Mouse (Mus musculus) neural tube, embryonic 12.5 days (tissue): Measurements from ENCODE around the gene Gtf2ird2. TPM values are rescaled to one million over a fixed set of nuclear protein-coding genes. Genes with fewer than 3 reads are reported as not detected.

ENCODE experiments used
- ATAC-seq: fragments of 200-750 bp; cut with Nextera tagmentation; 2 replicates; pipeline ENCODE4 v1.8.0; 2017; ENCODE audit warnings: low read depth, mild to moderate bottlenecking, moderate TSS enrichment, moderate library complexity; ENCODE audit not compliant: low FRiP score
- H3K27ac ChIP-seq: fragments of 300-500 bp; sonication (generic); 2 replicates; pipeline ENCODE4 v1.5.1; 2016
- H3K27me3 ChIP-seq: fragments of 300-500 bp; sonication (generic); replicated peaks from 2 replicates; pipeline ENCODE4 v1.6.1; 2016; ENCODE audit warnings: mild to moderate bottlenecking
- H3K36me3 ChIP-seq: fragments of 300-500 bp; sonication (generic); 2 replicates; pipeline ENCODE4 v1.6.1; 2016; ENCODE audit warnings: mild to moderate bottlenecking
- H3K4me1 ChIP-seq: fragments of 300-500 bp; sonication (generic); 2 replicates; pipeline ENCODE4 v1.6.1; 2016
- H3K4me2 ChIP-seq: fragments of 300-500 bp; sonication (generic); replicated peaks from 2 replicates; pipeline ENCODE4 v1.6.1; 2016; ENCODE audit warnings: mild to moderate bottlenecking
- H3K4me3 ChIP-seq: fragments of 300-500 bp; sonication (generic); 2 replicates; pipeline ENCODE4 v1.5.1; 2016
- H3K9ac ChIP-seq: fragments of 300-500 bp; sonication (generic); 2 replicates; pipeline ENCODE4 v1.6.1; 2016; ENCODE audit warnings: mild to moderate bottlenecking
- H3K9me3 ChIP-seq: fragments of 300-500 bp; sonication (generic); 2 replicates; pipeline ENCODE4 v1.6.1; 2016; ENCODE audit warnings: mild to moderate bottlenecking
- WGBS: fragments of 180-500 bp; shearing (Covaris S2); methylation state at CpG from one replicate; pipeline ENCODE4 v1.1.7; 2016; 5-methylcytosine and 5-hydroxymethylcytosine counted together
- polyA plus RNA-seq: library from polyadenylated mRNA; unstranded; fragments of >200 nt; fragmentation: Nextera tagmentation; extraction: Ambion mirVana; gene quantifications from 2 replicates; pipeline ENCODE4 v1.2.1, GENCODE M21; 2016

The Gtf2ird2 gene
- polyA plus RNA-seq, 1 experiment from 2014 or later: 12.4 TPM

DNA sequence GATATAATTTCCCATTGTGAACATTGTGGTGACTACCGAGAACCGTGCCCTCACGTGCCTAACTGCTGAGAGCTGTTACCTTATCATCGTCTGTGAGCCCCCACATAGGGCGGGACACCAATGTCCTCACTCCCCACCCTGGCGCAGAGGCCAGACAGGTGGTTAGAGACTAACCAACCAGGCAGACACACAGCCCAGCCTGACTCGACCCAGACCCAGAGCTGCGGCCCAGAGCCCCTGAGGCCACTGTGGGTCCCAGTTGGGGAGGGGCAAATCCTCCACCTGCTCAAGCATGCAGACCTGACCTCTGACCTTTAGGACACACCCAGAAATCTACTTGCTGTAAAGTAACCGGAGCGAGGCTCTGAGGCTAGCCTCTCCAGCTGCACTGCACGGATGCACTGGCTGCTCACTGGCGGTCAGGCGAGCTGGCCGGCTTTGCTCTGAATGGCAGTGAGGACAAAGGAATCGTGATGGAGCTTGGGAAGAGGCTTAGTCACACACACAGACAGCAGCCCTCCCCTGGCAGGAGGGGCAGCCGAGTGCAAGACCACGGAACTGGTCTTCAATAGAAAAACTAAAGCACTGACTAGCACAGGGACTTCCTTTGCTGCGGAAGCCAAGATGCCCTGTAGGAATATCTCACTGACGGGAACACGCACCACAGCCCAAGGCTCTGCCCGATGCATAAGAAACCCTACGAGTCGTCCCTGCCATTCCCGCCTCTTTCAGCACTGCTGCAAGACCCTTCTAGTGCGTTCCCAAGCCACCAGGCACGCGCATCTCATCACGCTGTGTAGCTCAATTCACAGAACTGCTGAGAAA, 54.3 kb downstream of the Gtf2ird2 start:
- no peaks in the 10 kb centered on the region for H3K9me3 ChIP-seq
- H3K36me3 ChIP-seq: peaks cover 79% of the 10 kb centered on the region
- H3K27ac ChIP-seq: no peak overlapping the region; the same call in 1 of the 2 replicates
- no peaks in the 10 kb centered on the region for H3K27me3 ChIP-seq
- H3K4me1 ChIP-seq: peaks cover 4% of the 10 kb centered on the region
- no peak overlapping the region for H3K4me2 ChIP-seq
- peak; percentile 48; the same call in 1 of the 2 replicates for ATAC-seq
- WGBS: 67% methylated on average over 28 of the region's 28 CpGs
- H3K9ac ChIP-seq: no peak overlapping the region
- H3K4me3 ChIP-seq: no peak overlapping the region

DNA sequence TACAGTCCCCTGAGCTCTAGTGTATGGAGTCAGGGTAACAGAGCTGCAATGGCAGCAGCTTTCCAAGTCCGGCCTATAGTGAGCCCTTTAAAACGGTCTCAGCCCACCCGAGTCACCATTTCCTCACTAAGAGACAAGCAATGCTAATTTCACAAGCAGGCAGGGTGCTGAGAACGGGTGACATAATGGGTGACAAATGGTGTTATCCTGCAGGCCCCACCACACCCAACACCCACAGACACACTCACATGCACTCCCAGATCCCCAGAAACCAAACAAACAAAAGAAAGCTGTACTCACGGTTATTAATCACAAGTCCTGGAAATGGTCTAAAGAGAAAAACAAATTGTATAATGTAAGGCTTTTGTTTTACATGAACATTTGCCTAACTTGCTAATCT, 58.0 kb downstream of the Gtf2ird2 start:
- no peak overlapping the region for H3K4me2 ChIP-seq
- H3K9ac ChIP-seq: no peak overlapping the region
- H3K27ac ChIP-seq: no peak overlapping the region
- H3K27me3 ChIP-seq: no peaks in the 10 kb centered on the region
- no peak for ATAC-seq
- H3K4me3 ChIP-seq: no peak overlapping the region
- WGBS: 86% methylated on average over 5 of the region's 5 CpGs
- 0 out of 2 replicates have a peak, but pooled peaks cover 4% of the 10 kb centered on the region for H3K4me1 ChIP-seq
- no peaks in the 10 kb centered on the region for H3K9me3 ChIP-seq
- H3K36me3 ChIP-seq: peaks cover 100% of the 10 kb centered on the region

DNA sequence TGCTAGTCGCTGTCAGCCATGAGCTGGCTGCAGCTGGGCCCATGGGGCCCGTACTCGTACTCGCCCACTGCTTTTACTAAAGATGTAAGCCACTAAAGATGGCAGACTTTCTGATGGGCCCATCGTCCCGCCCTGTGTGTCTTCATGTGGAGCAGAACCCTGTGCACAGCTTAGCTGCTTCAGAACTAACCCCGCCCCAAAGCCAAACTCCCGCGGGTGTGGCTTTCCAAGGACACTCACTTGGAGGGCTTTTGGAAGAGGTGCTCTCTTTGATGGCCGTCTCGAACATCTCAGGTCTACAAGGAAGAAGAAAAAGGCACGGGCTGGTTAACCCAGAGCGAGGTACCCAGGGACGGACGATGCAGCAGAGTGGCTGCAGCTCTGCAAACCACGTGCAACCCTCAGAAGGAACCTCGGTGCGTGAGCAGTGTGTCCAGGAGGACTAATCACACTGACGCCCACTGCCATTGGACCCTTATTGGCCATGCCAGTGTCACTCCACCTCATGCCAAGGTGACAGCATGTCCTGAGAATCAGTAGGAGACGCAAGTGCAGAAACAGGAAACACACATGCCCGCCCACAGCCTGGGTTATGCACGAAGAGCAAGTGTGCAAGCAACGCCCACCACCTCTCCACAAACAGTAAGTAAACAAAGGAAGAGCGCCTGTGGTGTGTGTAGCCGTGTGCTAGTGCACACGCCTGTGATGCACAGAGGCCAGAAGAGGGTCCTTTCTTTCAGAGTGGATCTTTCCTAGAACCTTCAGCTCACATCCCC, 60.0 kb downstream of the Gtf2ird2 start:
- Histone ChIP-seq H3K4me3 (no peak overlapping the region), H3K9me3 (no peaks in the 10 kb centered on the region), H3K4me1 (no peaks in the 10 kb centered on the region), H3K27ac (no peak overlapping the region), H3K4me2 (no peak overlapping the region), H3K9ac (no peak overlapping the region), H3K36me3 (peaks cover 100% of the 10 kb centered on the region), H3K27me3 (no peaks in the 10 kb centered on the region)
- 94% methylated on average over 26 of the region's 26 CpGs for WGBS
- no peak for ATAC-seq

DNA sequence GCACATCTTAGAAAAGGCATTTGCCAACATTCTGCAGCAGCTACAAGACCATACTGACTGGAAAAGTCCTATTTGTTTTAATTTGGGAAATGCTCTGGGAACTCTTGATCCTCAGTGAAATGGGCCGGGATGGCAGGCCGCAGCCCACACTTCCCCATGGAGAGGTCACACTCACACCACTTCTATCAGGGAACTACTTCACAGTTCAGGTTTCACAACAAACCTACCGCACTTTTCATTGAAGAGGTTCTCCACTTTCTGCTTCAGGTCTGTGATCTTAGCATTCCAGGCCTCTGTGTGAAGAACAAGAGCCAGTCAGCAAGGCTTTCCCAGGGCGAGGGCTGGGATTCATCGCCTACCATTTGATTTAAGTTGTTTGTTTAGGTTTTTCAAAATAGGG, 61.1 kb downstream of the Gtf2ird2 start:
- no peaks in the 10 kb centered on the region for H3K27me3 ChIP-seq
- no peak overlapping the region for H3K9ac ChIP-seq
- H3K4me3 ChIP-seq: no peak overlapping the region
- H3K27ac ChIP-seq: no peak overlapping the region
- no peaks in the 10 kb centered on the region for H3K4me1 ChIP-seq
- H3K36me3 ChIP-seq: peaks cover 100% of the 10 kb centered on the region
- ATAC-seq: no peak
- no peaks in the 10 kb centered on the region for H3K9me3 ChIP-seq
- WGBS: 94% methylated on average over 5 of the region's 5 CpGs
- no peak overlapping the region for H3K4me2 ChIP-seq

DNA sequence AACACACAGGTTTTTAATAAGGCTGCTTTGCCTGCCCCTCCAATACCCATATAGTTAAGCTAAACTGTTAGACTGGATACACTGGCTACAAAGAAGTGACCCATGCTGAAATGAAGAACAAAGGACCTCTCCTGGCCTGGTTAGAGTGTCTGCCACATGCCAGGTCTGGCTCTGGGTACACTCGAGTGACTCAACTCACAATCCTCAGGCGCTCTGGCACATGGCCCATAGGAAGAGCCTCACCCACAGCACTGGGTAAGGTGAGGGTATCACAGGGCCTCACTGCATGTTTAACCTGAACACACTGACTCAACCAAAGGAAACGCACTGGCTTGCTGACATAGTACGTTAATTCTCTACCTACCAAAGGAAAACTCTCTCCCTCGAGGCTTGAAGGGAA, 62.3 kb downstream of the Gtf2ird2 start:
- peaks cover 97% of the 10 kb centered on the region for H3K36me3 ChIP-seq
- no peak overlapping the region for H3K4me2 ChIP-seq
- WGBS: 94% methylated on average over 5 of the region's 5 CpGs
- no peak for ATAC-seq
- no peaks in the 10 kb centered on the region for H3K27me3 ChIP-seq
- no peaks in the 10 kb centered on the region for H3K9me3 ChIP-seq
- no peaks in the 10 kb centered on the region for H3K4me1 ChIP-seq
- H3K27ac ChIP-seq: no peak overlapping the region
- no peak overlapping the region for H3K9ac ChIP-seq
- no peak overlapping the region for H3K4me3 ChIP-seq

DNA sequence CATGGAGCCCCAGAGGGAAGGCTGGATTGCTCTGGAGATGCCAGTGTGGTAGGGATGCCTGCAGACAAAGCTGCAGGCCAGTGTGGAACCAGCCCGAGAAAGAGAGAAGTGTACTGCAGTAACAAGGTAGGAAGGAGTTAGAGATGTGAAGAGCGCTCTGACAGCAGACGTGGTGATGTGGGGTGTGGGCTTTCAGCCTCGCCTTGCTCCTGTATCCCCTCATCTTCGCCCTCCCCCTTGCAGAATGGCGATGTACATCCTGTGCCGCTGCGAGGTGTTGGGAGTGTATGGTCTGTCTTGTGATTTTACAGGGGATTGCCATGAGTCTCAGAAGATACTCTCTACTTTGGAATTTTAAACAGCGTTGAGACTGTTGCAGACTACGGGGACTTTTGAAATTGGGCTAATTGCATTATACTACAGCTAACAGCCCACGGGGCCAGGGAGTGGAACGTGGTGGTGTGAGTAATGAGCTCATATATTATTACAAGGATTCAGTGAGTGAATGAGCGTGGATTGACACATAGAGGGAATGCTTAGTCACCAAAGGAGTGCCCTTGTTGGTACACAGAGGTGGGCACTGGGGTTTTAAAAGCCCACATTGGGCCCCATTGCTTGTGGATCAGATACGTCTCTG, 64.9 kb downstream of the Gtf2ird2 start:
- Histone ChIP-seq H3K4me1 (no peaks in the 10 kb centered on the region), H3K27ac (no peak overlapping the region)

DNA sequence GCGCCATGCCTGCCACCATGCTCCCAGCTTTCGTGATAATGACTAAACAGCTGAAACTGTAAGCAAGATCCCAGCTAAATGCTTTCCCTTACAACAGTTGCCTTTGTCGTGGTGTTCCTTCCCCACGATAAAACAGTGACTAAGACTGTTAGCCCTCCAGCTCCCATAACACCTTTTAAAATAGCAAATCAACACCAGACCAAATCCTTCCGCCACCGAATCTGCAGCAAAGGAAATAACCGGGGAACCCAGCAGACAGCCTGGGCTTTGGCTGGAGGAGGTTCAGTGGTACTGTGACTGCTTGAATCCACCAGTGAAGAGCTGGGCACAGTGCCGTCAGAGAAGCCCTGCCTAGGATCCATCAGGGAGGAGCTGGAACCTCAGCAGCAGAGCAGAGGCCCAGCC, 65.4 kb downstream of the Gtf2ird2 start:
- no peaks in the 10 kb centered on the region for H3K9me3 ChIP-seq
- H3K9ac ChIP-seq: no peak overlapping the region
- ATAC-seq: no peak
- no peaks in the 10 kb centered on the region for H3K4me1 ChIP-seq
- H3K4me3 ChIP-seq: no peak overlapping the region
- H3K27me3 ChIP-seq: no peaks in the 10 kb centered on the region
- peaks cover 97% of the 10 kb centered on the region for H3K36me3 ChIP-seq
- H3K4me2 ChIP-seq: no peak overlapping the region
- 96% methylated on average over 8 of the region's 8 CpGs for WGBS
- H3K27ac ChIP-seq: no peak overlapping the region

More for the DNA sequence above, 64.9 kb downstream of the Gtf2ird2 start:
- Histone ChIP-seq H3K27me3 (no peaks in the 10 kb centered on the region), H3K4me2 (no peak overlapping the region), H3K9me3 (no peaks in the 10 kb centered on the region), H3K4me3 (no peak overlapping the region), H3K36me3 (peaks cover 97% of the 10 kb centered on the region), H3K9ac (no peak overlapping the region)
- 94% methylated on average over 14 of the region's 14 CpGs for WGBS
- ATAC-seq: no peak

DNA sequence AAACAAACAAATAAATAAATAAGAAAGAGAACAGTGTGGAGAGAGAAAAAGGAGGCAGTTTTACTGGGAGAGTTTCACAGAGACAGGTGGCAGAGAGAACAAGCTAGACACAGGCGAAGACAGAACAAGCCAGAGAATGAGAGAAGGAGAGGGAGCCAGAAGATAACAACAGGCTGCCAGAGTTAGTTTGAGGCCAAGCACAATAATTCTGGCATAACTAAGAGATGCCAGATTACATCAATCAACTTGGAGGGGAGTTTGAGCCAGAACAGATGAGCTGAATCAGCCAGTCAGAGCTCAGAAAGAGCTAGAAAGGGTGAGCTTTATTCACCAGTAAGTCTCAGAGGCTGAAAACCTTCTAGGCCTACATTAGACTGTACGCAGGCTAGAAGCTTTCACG, 66.8 kb downstream of the Gtf2ird2 start:
- Histone ChIP-seq H3K27me3 (no peaks in the 10 kb centered on the region), H3K36me3 (peaks cover 97% of the 10 kb centered on the region), H3K27ac (no peak overlapping the region), H3K4me2 (no peak overlapping the region), H3K9me3 (no peaks in the 10 kb centered on the region), H3K9ac (no peak overlapping the region), H3K4me1 (no peaks in the 10 kb centered on the region), H3K4me3 (no peak overlapping the region)
- ATAC-seq: no peak
- WGBS: 94% methylated on average over 3 of the region's 3 CpGs

DNA sequence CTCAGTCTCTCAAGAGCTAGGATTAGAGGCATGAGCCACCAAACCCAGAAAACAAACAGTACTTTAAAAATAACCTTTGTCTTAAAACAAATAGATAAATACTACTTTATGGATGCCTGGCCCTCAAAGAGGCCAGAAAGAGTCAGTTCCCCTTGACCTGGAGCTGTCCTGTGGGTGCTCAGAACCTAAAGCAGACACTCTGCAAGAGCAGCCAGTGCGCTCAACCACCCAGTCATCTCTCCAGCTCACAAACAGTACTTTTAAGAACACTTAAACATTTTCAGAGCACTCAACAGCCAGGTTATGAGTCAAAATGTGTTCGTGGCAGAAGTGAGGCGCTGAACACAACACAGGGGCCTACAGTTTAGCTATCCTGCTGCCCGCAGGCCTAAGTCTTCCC, 67.3 kb downstream of the Gtf2ird2 start:
- Histone ChIP-seq H3K27ac (no peak overlapping the region), H3K9me3 (no peaks in the 10 kb centered on the region), H3K4me2 (no peak overlapping the region), H3K36me3 (peaks cover 97% of the 10 kb centered on the region), H3K4me1 (no peaks in the 10 kb centered on the region), H3K4me3 (no peak overlapping the region), H3K9ac (no peak overlapping the region), H3K27me3 (no peaks in the 10 kb centered on the region)
- 98% methylated on average over 4 of the region's 4 CpGs for WGBS
- no peak for ATAC-seq

DNA sequence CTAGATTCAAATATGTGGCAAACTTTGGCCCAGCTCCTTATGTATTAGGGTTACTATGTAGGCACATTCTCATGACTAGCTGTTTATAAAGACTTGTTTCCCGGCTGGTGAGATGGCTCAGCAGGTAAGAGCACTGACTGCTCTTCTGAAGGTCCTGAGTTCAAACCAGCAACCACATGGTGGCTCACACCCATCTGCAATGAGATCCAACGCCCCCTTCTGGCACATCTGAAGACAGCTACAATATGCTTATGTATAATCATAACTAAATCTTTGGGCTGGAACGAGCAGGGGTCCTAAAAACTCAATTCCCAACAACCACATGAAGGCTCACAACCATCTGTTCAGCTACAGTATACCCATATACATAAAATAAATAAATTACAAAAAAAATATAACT, 70.0 kb downstream of the Gtf2ird2 start:
- no peak overlapping the region for H3K4me3 ChIP-seq
- H3K27ac ChIP-seq: no peak overlapping the region
- 78% methylated on average over 3 of the region's 3 CpGs for WGBS
- no peak overlapping the region for H3K9ac ChIP-seq
- no peak overlapping the region for H3K4me2 ChIP-seq
- no peak for ATAC-seq
- no peaks in the 10 kb centered on the region for H3K27me3 ChIP-seq
- no peaks in the 10 kb centered on the region for H3K9me3 ChIP-seq
- H3K4me1 ChIP-seq: no peaks in the 10 kb centered on the region
- H3K36me3 ChIP-seq: peaks cover 94% of the 10 kb centered on the region

DNA sequence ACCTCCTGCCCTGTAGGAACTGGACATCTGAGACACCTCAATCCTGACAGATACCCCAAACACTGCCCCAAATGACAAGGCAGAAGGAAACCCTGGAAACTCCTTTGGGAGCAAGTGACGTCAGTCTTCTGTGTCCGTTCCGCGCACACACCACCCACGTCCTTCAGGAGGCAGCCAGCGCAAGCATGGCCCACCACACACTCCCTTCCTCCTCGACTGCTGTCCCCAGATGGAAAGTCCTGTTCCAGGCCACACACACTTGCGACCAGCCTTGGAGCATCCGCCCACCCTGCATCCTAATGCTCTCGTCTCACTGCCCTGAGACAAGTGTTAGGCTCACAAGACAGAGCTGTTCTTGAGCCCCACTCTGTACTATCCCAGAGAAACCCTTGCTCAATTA, 71.5 kb downstream of the Gtf2ird2 start:
- peaks cover 96% of the 10 kb centered on the region for H3K36me3 ChIP-seq
- no peak overlapping the region for H3K9ac ChIP-seq
- 93% methylated on average over 10 of the region's 10 CpGs for WGBS
- H3K27me3 ChIP-seq: no peaks in the 10 kb centered on the region
- ATAC-seq: no peak
- no peaks in the 10 kb centered on the region for H3K9me3 ChIP-seq
- no peak overlapping the region for H3K27ac ChIP-seq
- no peak overlapping the region for H3K4me2 ChIP-seq
- no peaks in the 10 kb centered on the region for H3K4me1 ChIP-seq
- no peak overlapping the region for H3K4me3 ChIP-seq

DNA sequence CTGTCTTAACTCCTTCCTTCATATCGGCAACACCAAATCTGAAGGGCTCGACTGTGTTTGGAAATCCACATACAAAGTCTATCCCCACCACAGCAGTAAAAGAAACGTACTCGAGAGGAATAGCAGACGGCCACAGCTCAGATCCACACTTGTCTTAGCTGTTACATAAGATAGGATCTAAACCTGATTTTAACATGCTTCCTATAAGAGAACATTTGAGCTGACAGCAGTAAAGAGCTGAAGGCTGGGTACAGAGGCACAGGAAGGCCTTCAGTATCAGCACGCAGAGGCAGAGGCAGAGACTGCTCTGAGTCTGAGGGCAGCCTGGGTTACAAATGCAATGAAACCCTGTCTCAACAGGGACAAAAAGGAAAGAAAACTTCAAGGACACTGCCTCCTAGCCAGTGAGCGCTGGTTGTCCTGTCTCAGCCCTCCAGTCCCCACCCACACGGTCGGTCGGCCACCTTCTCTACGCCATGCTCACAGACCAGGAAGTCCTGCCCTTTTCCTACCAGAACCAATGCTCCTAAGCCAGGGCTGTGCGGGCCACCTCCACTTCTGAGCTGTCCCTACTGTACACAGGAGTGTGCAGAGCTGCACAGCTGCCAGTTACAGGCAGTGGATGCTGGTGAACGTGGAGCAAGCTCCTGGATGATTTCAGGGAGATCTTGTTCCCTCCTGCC, 73.7 kb downstream of the Gtf2ird2 start:
- Histone ChIP-seq H3K9me3 (no peaks in the 10 kb centered on the region), H3K4me2 (no peak overlapping the region), H3K27me3 (no peaks in the 10 kb centered on the region), H3K9ac (no peak overlapping the region), H3K27ac (no peak overlapping the region), H3K4me3 (no peak overlapping the region), H3K36me3 (peaks cover 97% of the 10 kb centered on the region), H3K4me1 (no peaks in the 10 kb centered on the region)
- WGBS: 92% methylated on average over 13 of the region's 13 CpGs
- ATAC-seq: no peak
